Mouse (Mus musculus) CD4-positive, CD25-positive, alpha-beta regulatory T cell, adult 2 months (primary cell): ENCODE results near the gene Alg11.

Source experiments
- DNase-seq: peaks from one replicate; pipeline ENCODE4 v3.0.0-alpha.2; 2012; ENCODE audit warnings: low read depth, low spot score

Alg11 gene

DNA sequence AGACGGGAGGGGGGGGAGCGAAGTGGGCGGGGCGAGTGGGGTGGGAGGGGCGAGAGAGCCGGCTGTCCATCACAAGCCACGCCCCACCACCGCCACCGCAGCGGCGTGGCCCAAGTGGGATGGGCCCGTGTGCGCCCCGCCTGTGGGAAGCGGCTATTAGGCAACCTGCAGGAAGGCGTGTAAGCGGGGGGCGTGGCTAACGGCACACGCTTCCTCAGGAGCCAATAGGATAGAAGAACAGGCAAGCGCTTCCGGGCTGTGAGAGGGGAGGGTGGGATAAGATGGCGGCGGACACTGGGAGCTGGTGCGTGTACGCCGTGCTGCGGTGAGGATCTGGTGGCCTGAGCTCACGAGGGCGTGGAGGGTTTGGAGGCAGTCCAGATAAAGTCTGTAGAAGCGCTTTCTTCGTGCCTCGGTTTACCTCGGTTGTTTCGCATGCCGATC is at the start of gene Alg11:
Gene Alg11, plus strand, starts transcription at position 276 of the 444 bp plus-strand sequence.
- peak; percentile 99 for DNase-seq

DNA sequence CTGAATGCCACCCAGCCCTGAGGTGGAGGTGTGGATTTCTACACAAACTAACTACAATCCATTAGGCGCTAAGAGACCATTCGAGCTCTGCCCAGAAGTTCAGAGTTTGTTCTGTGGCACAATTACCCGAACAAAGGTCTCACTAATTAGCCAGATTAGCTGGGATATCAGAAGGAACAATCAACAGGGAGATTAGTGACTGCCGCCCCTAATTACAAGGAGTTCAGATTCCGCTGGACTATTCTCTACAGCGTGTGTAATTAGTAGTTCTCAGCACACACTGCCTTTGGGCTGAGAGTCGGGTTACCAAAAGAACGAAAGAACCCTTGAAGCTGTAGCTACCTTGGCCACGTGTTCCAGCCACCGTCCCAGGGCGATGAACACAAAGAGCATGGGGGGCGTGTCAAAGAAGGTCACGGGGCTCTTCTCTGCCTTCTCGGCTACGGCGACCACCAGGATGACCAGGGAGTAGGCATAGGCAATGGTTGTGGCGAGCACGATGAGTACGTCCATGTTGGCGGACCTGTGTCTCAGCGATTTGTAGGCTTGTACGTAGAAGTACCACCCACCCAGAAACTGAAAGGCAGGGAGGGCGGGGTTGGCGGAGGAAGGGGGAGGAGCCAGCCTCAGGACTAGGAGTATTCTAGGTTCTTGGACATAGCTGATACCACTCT is 47.4 kb upstream of the Alg11 start:
- peak; percentile 12 for DNase-seq

DNA sequence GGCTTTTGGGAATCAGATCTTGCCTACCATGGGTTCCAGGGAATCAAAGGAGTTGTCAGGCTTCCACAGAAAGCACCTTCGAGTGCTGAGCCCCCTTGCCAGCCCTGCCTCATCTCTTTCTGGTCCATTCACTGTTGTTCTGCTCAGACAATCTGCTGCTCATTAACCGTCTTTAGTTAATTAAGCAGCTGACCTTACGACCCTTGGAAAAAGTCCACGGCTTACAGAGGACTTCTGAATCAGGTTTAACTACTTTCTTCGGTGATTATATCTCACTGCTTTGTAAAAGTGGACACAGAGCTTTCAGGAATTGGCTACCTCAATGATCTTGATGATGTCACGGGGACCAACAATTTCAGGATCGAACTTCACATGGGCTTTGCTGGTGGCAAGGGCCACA is 42.8 kb upstream of the Alg11 start:
- no peak for DNase-seq

DNA sequence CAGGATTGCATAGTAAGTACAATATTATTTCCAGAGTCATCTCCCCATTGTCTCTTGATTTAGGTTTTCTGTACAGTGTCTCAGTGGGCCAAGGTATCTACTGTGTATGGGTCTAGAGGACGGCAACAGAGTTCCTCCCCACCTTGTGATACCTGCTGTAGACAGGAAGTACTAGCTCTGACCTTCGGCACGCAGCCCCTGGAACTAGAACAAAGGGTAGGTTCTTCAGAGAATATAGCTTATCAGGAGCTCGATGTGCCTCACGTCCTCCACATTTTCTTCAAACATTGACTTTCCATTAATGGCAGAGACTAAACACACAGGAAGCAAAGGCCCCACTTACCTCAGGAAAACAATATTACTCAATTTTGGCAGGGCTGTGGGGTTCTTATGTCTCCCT is 41.0 kb upstream of the Alg11 start:
- DNase-seq = no peak

DNA sequence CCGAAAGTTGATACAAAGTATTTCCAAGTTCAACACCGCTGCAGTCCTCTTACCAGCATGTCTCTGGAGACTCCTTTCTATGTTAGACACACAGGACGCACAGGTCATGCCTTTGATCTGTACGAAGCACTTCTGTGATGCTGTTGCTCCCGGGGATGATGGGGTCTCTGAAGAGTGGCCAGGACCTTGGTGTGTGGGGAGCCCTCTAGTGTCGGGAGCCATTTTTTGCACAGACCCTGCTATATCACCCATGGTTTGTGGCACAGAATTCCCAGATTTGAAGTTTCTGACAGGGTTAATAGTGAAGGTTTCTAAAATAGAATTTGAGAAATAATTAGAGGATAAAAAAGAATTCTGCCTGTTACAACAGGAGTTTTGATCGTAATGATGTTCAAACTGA is 38.3 kb upstream of the Alg11 start:
- no peak for DNase-seq

DNA sequence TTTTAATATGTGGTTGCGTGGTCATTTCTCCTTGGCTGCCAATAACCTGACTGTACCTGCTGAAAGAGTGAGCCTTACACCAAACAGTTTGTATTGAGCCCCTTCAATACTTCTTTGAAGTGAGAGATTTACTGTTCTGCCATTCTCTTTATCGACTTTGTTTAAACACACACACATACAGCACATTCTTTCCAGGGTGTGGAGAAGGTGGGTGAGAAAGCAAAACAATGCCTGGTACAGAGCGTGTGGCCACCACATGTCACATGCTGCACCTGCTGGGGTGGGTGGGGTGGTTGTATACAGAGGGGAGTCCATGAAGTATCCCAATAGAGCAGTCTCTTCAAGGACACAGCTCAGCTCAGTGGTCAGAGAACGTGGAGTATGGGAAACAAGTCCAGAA is 35.3 kb upstream of the Alg11 start:
- no peak for DNase-seq

DNA sequence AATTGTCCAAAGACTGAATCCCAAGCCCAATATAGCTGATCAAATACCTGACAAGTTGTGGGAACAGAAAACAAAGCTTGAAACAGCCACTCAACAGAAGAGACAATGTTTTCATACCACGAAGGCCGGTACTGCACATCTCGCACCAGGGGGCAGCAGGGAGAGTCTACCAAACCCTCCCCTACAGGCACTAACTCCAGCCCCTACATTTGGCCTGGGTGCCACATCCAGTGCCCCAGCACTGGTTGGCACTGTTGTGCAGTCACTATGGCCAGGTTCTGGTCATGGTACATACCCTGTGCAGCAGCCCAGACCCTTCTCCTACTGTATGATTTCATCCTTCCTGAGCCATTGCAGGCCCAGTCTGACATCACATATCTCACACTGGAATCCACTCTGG is 31.5 kb upstream of the Alg11 start:
- no peak for DNase-seq

DNA sequence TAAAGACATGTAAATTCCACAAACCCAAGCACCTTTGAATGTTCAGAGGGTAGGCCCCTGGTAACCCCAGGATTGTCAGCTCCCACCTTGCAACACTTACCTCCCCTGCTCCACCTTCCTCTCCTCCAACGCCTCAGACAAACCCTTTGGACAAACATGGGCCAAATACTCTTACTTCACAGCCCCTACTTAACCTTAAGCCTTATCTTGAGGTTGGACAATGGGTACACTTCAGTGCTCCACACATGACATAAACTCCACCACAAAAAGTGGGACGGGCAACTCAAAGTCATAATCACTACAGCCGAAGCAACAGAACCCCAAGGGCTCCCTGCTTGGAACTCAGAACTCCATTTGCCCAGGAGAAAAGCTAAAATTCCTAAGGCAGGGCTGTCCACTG is 29.5 kb upstream of the Alg11 start:
- DNase-seq = no peak

DNA sequence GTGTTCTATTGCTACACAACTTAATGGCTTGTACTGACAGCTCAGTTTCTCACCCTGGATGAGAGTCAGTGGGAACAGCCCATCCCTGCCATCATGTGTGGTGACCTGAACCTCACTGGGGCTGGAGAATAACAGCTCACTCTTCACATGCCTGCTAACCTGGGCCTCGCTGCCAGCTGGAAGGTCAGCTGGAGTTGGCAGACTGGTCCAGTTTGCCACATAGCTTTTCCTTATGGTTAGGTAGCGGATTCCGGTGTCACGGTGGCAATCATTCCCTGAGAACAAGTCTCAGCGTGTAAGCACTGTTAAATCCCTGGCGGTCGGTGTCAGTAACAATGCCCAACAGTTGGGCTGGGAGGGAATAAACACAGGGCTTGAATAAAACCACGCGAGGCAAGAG is 24.4 kb upstream of the Alg11 start:
- DNase-seq = no peak

DNA sequence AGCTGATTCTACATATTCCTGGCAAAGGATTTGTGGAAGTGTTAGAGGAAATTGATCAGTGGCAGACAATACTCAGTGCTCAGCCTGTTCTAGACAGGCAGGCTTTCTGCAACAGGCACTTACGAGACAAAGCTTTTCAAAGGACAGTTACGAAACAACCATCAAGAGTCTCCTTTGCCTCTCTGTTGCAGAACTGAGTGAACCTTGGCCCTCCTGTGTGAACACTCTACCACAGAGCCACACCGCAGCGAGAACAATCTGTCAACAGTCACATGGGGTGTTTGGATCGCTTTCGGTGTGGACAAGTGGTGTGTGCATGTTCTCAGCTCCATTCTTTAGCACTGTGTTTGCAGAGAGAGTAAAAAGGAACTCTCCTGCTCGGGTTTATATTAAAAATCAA is 23.5 kb upstream of the Alg11 start:
- DNase-seq = no peak

DNA sequence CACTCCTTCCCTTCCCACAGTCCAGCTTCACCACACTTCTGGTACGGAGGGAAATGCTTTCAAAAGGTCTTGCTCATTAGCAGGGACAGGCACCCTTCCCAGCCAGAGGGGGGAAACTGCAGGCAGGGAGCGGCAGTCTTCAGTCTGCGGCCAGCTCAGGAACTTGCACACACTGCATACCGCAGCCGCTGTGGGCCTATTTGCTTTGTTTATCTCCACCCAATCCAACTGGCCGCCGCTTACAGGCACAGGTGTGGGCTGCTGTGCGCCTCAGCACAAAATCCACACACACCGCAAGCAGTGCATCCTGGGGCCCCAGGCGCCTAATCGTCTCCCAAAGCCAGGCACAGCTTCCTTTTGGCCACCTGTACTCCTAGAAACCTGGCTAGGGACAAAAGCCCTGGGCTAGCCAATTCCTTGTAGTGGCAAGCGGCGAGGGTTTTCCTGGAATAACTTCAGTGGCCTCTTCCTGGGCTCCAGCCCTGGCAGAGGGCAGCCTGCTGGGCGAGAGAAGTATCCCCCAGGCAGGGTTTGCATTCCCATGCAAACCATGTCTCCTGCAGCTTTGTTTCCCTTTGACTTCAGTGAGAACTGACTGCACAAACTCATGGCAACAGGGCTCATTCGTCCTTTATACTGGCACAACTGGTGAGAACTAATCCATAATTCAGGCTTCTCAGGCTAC is 20.9 kb upstream of the Alg11 start:
- DNase-seq = no peak

DNA sequence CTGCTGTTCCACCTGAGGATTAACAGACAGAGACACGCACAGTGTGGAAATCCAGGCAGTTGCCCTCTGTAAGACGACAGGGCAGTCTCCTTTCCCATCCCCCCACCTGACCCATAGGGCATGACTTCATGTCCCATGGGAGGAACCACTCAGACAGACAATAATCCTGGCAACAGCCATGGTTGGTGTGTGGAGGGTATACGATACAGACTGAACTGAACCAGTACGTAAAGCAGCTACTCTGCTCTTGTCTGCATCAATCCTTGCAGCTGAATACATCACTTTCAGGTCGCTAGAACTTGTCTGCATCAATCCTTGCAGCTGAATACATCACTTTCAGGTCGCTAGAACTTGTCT is 20.4 kb upstream of the Alg11 start:
- DNase-seq = no peak

DNA sequence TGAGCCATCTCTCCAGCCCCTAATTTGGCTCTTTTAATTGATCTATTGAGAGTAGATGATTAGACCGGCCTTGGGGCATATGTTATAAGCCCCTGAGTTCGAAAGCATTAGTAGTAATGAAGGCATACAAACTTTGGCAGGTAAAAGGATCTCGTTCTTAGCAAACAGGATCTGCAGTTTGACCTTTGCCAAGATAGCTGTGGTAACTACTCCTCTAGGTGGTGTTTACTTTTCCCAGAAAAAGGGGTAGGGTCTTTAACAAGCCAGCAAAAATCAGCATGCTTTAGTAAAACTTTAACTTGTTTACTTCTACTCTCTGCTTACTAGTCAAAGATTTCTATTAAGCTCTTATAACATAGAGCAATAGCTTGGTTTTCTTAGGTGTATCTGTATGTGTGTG is 18.0 kb upstream of the Alg11 start:
- no peak for DNase-seq

DNA sequence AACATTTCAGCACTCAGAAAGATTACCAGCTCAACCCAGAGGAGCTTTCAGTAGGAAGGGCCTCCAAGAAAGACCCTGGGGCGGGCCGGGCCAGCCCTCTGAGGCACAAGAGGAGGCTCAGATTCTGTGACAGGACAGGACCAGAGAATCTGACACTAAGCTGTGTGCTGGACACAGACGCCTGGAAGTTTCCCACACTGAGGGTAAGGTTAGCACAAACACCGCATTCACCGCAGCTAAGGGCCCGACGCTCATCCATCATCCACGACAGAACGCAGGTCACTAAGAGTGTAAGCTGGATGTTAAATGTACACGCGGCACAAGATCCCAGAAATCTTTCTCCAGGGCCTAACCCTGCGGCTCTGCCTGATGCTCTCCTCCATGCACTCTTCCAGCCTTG is 16.8 kb upstream of the Alg11 start:
- no peak for DNase-seq

DNA sequence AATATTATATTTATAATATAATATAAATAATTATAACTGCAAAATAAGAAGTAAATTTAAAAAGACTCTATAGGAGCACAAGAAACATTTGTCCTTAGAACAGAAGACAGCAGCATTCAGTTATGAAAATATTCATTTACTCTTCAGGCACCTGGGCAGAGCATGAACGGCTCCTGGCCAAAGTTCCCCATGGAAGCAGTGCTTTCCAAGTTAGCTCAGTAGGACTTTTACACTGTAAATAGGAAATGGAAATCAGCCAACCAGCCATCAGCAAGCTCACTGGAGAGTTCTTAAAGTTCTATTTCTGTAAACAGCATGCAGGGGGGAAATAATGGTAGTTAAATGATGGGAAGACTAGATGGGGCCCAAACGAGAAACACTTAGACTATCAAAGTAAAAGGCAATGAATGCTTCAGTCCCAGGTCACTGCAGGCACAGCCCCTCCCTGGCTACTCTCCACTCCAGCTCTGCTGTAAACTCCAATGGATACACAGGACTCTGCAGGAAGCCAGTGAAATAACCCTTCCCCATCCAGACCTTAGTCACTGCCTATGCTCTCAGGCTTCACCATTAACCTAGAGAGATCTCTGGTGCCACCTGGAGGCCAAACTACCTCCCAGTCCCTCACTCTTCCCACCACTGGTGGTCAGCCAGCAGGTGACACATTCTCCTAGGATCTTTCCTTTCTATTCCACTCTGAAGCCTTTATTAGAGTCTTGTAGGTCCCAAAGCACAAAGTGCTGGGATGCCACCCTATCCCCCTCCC is 12.6 kb upstream of the Alg11 start:
- peak; percentile 65 for DNase-seq

DNA sequence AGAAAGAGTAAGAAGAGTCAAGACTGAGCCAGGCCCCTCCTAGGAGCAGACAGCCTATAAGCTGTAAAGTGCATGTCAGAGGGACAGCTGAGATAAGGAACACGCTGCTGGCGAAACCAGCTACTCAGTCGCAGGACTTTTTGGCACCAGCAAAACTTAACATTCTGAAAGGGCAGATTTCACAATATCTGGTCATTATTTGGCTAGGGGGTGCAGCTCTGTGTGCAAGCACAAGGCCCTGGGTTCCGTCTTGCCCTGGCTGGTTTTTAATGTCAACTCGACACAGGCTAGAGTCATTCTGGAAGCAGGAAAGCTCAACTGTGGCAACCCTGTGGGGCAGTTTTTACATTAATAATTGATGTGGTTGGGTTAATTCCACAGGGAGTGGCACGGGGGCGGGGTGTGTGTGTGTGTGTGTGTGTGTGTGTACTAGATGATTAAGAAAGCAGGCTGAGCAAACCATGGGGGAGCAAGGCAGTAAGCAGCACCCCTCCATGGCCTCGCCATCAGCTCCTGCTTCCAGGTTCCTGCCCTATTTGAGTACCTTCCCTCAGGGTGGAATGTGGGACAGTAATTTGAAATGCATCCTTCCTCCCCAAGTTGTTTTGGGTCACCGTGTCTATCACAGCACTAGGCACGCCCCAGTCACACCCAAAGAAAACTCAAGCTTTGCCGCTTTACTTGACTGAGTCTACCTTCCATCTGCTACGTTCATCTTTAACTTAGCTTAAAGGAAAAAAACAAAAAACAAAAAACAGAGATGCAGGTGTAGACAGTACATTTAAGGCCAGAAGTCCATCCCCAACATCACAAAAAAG is 5.6 kb upstream of the Alg11 start:
- DNase-seq = no peak

DNA sequence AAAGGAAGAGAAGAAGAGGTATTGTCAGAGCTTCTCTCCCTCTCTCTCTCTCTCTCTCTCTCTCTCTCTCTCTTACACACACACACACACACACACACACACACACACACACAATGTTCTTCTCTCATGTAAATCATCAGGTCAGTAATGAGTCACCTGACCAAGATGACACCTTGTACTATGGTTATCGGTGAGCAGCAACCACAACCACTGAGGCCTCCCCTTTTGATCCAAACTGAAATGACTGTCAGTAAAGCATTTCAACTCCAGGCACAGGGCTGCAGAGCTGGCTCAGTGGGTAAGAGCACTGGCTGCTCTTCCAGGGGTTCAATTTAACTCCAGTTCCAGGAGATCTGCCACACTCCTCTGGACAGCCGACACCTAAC is 5.0 kb upstream of the Alg11 start:
- DNase-seq = no peak

DNA sequence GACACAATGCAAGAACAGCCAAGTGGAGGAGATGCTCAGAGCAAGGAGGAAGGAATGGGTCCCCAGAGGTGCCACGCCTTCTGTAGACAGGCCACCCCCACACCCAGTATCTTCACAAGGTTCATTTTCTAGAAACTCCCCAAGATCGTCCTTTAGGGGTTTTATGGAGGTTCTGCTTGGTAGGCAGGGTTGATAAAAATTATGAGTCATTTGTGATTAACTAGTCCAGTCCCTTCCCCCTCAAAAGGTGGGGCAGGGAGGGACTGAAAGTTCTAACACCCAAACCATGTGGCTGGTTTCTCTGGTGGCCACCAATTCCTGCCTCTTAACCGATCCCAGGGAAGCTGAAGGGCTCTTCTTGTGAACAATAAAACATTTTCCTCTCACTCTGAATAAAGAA is 3.7 kb upstream of the Alg11 start:
- no peak for DNase-seq

DNA sequence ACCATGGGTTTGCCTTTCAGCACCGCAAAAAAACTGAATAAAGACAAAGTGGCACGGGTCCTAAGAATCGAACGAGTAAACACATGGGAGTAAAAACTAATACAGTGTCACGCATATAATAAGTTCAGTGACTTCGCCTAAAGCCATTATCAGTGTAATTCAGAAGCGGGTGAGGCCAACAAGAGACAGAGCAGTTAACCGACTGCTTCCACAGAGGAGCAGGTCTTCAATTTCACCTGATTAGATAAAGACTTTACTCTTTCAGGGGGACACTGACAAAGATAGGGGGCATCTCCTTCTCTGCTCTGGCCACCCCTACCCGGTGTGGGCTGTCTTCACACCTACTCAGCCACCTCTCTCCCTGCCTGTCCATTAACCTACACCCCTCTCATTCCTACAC is 2.2 kb upstream of the Alg11 start:
- DNase-seq = no peak

DNA sequence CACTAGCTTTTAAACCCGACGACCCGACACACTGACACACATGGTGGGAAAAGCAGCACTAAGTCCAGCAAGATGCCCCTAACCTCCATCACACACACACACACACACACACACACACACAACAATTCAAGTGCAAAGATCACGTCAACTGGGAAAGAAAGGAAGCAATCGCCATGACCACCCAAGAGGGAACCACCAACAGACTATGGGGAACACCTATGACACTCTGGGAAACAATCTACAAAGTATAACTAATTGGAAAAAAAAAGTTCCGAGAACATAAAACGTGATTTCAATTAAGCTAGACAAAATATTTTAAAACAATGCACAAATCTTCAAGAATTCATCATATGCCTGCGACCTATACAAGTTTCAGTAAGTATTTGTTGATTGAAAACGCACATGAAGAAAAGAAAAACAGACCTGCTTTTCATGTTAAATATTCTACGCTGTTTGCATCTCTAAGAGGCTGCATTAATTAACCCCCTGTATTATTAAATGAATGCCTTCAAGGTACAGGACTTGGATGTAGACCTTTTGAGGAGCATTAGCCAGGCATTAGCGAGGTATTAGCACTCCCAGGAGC is 1.3 kb upstream of the Alg11 start:
- no peak for DNase-seq

DNA sequence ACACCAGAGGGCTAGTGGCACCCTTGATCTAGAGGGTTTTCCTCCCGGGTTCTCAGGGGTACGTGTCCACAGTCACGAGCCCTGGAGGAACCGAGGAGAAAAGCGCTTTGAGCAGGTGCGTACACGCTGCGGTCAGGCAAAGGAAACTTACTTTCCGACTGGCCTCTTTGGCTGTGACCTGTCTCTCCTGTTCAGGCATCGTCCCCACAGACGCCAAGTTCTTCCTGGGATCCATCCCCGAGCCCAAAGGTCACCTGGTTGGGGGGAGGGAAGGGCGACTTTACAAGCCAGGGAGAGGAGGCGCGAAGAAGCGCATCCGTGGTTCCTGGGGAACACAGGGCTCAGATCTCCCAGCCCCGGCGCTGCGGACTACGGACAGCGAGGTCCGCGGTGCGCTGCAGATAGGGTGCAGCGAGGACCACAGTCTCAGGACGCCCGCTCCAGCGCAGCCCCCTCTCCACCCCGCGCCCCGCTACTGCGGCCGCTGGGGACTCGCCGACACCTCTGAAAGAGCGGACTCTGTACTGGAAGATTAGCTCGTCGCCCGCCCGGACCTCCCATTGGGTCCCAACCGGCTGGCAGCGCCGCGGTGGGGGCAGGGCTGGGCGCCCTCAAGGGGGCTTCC is 588 bp upstream of the Alg11 start, which contains the start of gene Atp7b:
Gene Atp7b, minus strand, starts transcription at position 485 of the 625 bp plus-strand sequence.
- DNase-seq = peak; percentile 59
